Mouse (Mus musculus) left cerebral cortex, adult 8-10 months (tissue): ENCODE measurements at regions not wholly inside any gene's neighbourhood (a gene's known extent, or its start where the extent isn't known, plus 50 kb on each side); places are given as distances from the start of the nearest gene placed in this dataset.

Experiments
- DNase-seq, 2 experiments: peaks; one replicate each; pipeline ENCODE4 v3.0.0; 2022; ENCODE audit warnings: low spot score in 2 of 2

DNA sequence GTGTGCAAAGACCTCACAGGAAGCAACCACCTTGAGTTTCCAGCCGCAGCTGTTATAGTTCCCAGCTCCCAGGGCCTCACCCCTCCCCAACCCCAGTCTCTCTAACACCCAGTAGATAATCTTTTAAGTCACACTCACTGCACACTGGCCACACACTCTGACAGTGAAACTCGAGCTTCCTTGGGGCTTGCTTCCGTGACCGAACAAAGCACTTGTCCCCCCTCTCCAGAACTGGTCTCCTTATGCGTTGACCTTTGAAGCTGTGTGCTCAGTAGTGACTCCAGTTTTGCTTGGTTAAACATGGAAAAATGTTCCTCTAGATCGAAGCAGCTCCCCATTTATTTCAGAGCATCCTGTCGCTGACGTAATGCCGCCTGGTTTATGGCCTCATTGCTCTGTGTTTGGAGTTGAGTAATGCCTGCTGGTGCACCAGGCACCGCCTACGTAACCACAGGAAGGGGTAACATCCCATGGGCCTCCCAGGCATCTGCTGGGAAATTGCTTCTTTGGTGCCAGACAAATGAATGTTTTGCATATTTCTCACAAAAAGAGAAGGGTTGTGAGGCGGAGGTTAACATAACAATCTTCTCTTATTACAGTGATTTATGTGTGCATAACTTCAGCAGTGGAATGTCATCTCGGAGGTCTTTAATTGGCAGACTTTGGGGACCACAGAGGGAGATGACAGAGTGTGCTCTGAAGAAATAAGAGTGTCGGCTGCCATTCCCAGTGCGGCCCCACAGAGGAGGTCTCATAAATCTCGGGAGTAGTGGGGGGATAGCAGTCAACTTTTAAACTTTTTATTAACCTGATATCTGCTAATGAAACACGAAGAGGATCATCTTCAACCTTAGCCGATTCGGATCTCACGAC lies 292.7 kb upstream of the Zfp507 start:
- DNase-seq = no peak

DNA sequence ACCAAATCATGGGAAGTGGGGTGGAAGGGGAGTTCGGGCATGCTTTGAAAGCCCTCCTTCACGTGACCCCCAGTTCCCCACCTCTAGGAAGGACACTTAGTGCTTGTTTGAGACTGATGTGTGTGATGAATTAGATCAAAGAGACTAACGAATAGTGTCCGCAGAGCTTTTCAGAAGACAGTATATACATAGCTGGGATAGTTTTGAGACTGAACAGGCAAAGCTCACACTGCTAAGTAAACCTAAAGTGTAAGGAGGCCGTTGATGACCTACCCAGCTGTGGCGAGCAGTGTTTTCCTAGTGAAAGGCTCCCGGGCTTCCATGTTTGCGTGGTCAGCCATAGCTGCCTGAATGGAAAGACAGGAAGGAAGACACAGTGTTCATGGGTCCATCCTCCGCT lies 288.3 kb upstream of the Zfp507 start:
- DNase-seq = no peak

DNA sequence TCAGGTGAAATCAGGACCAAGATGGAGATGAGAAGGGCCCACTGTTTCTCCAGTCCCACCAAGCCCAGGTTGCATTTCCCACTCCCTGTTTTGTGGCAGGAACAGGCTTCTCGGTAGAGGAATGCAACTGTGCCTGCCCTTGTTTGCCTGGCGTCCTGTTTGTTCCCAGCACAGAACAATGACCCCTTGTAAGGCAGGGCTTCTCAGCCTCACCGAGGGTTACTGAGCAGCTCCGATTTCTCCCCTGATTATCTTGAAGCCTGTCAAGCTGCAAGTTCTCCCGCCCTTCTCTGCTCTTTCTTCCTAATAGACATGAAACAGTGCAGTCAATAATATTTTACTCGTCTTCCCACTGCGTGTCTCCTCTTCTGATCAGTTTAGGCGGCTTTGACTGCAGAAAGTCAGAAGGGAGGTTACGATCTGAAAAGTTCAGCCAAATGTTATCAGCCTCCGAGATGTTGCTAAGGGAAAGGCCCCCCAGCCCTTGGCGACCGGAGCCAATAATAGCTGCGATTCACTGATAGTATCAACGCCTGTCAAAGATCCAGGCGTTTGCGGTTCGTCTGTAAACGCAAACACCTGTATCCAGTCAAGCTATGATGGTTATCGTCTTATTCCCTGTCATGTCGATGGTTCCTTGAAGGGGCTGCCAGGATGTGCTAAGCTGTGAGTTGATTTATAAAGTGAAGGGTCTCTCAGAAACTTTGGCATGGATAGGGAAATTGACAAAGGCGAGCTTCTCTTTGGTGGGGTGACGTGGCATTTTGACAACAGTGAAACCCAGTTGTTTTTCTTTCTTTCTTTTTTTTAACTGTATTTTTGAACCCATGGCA lies 287.7 kb upstream of the Zfp507 start:
- DNase-seq = no peak

DNA sequence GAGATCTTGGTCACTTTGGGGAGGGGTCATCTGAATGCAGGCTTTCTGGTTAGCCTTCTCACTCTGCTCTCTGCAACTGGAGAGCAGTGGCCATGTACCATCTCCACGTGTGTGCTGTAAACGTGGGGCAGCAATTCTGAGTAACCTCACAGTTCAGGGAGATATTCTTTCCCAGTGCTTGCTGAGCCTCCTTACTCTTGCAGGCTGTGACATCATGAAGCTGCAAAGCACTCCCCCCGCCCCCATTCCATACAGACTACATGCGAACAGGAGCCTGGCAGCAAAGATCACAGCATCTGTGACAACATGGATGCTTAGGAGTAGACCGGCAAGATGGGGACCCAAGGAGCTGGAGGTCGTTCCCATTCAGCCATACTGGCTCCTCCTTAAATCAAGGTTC lies 284.8 kb upstream of the Zfp507 start:
- no peak for DNase-seq

DNA sequence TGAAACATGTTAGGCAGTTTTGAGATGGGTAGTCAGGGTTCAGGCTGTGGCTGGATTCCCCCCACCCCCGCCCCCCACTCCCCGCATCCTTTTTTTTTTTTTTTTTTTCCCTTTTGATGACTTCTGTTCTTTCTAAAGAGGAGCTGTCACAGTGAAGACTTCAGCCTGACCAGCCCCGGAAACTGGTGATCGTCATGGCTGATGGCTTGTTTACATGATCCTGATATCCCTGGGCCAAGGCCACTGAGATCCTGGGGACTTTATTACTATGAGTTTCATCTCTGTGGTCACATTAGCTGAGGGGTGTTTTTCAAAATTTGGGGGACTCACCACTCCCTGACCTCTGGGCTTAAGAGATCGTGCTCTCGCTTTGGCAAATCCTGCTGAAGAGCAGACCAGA lies 275.9 kb upstream of the Zfp507 start:
- no peak for DNase-seq

DNA sequence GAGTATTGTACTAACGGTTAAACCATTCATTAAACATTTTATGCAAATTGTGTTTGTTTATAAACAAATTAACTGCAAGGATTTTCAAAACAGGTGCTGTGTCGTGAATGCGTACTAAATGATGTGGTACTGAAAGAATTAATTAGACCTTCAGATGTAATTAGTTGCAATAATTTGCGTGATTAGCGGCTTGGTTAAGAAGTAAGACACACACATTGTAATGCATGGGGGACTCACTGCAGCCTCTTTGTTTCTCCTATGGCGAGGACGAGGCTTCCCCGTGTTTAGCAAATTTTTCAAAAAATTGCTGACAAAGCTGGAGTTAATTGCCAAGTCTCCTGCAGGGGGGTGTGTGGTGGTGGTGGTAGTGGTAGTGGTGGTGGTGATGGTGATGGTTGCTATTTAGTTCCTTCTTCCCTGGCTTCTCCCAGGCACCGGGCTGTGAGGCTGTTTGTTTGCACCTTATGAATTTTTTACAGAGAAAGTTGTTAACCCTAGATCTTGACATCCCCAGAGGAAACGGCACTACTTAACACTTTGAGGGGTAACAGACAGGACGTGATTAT lies 275.4 kb upstream of the Zfp507 start:
- DNase-seq = no peak

DNA sequence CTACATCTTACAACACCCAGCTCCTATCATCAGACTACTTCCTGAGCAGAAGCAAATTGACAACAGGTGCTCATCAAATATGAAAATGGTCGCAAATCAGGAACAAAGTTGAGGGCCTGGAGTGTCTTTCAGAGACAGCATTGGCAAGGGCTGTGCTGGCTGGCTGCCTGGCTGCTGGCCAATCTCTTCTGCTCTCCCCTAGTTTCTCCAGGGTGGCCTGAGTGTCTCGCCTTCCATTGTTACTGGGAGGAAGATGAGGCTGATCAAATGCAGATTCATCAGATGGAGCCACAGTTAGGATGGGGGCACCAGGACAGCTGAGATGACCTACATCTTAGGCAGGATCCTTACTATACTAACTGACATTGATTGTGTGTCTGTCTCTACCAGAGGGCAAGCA lies 274.5 kb upstream of the Zfp507 start:
- DNase-seq = no peak

DNA sequence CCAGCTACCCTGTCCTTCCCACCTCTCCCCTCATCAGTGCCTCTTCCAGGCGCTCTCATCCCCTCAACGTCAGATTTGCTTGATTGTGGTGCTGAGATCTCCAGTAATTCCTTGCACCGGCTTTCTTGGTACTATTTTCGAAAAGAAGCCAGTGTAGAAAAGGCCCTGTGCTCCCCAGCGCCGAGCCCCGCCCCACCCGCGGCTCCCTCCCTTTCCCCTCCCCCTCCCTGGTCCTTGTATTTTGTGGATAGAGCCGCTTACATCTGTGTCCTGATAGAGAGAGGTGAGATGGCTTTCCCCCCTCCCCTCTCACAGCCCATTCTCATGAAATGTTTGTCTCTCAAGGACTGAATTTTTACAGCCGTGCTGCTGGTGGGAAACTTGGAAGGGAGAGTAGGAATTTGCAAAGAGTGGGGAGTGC lies 273.2 kb upstream of the Zfp507 start:
- DNase-seq = no peak

DNA sequence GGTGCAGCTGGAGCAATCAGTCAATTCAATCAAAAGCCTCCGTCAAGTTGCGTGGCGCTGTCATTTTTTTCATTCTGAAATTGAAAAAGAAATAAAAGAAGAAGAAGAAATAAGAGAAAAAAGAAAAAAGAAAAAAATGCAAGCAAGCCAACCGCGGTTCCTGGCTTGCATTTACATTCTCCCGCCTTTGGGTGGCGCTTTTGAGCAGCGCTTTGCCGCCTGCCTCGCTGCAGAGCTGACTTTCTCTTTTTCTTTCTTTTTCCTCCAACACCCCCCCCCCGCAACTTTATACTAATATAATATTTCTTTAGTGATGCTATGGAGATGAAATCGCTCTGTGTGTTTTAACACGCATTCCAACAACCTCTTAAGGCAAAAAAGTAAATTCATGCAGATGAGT lies 269.0 kb upstream of the Zfp507 start:
- no peak for DNase-seq

DNA sequence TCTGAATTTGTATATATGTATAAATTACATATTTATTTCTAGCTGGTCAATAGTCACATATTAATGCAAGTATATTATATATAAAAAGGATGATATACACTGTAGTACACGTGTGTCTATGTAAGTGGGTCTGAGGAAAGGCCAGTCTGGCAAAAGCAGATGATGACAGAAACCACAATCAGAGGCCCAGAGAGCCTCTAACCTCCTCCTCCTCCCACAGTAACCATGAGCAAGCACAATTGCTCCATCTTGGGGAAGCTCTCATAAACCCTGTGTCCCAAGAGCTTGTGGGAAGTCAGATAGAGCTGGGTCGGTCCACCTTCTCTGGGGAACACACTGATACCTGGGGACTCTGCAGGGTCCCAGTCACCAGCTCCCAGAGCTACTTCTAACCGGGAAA lies 263.9 kb upstream of the Zfp507 start:
- no peak for DNase-seq

DNA sequence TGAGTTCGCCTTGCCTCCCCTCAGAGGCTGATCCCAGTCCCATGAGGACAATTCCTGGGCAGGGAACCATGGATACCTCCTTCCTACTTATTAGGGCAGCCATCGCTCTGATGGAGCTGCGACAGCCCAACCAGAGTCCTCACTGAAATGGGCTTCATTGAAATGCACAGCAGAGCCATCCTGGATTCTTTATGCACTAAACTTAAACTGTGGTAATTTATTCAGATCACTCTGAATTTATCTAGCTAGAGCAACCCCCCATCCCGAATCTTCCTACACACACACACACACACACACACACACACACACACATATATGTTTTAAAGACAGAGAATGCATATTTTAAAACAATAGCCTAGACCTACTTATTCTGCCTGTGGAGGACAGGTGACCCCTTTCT lies 258.9 kb upstream of the Zfp507 start:
- DNase-seq = no peak

DNA sequence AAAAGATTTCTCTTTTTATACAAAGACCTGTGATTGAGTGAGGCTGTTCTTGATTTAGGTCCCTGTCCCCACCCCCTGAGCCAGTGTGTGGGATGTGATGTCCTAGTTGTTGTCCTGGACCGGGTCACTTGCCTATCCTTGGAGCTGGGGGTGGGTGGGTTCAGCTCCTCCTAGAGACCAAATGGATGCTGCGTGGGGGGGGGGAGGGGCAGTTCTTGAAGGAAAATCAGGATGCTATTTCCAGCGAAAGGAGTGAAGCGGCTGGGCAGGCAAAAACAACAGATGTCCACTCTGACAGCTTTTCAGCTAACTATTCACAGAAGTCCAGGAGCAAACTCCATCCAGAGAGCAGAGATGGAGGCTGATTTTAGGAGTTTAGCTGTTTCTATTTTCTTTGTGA lies 257.6 kb upstream of the Zfp507 start:
- peak in 1 of 2 experiments; percentile 85 for DNase-seq

DNA sequence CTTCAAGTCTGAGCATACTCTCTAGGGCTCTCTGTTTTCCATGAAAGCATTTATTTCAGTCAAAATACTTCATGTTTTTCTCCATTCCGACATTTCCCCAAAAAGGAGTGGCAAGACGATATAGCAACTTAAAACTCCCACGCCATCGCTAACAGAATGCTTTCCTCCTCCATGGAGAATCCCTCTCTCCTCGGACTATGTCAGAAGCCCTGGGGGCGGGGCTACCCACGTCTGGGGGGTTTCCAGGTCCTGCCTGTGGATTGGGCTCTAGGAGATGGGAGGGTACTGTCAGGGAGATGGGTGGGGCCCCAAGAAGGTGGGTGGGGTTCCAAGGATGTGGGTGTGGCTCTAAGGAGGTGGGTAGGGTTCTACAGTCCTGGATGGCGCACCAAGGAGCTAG lies 243.2 kb upstream of the Zfp507 start:
- DNase-seq = no peak

DNA sequence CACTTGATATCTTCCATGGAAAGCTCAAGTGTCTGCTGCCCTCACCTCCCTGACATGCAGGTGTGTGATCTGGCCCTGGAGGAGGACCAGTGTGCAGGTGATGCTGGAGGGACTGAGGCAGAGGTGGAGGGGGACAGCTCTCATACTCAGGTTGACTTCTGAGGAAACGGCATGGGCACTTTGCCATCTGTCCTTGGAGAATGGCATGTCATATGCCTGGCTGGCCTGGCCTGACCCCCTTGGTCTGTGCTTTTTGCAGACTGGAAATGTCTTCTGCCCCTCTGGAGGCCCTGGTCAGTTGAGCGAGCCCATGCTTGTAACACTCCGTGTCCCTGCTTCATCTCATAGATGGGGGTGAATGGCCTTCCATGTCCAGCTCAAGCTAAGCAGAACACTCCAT lies 229.1 kb upstream of the Zfp507 start:
- no peak for DNase-seq

DNA sequence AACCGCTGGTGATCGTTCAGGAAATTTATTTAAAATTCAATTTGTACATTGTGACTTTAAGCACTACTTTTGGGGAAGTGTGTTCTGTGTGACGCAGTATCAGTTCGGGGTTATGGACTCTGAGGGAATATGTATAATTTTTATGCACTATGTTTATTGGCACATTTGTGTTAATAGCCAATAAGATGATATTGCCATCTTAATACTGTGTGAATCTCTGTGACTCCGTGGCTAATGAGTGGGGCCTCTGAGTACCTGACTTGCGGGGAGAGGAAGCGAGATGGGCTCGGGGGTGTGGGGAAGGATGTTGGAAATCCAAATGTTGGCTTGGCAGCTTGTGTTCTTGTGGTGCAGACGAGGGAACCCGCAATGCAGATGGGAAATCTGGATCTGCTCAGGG lies 220.2 kb upstream of the Zfp507 start:
- no peak for DNase-seq

DNA sequence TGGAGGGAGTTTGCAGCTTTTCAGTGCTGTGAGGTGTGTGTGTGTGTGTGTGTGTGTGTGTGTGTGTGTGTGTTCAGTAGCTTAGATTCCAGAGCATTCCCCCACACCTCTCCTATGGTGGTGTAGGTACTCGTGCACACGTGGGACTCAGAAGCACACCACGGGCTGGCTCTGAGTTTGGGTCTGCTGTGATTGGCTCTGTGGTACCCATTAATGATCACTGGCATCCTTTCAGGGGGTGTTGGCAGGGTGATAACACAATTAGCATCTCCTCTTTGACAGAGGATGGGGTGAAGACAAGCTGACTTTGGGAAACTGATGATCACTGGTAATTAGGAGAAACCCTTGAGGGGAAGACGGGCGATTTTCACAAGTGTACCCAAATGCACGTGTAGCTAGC lies 219.7 kb upstream of the Zfp507 start:
- DNase-seq = no peak

DNA sequence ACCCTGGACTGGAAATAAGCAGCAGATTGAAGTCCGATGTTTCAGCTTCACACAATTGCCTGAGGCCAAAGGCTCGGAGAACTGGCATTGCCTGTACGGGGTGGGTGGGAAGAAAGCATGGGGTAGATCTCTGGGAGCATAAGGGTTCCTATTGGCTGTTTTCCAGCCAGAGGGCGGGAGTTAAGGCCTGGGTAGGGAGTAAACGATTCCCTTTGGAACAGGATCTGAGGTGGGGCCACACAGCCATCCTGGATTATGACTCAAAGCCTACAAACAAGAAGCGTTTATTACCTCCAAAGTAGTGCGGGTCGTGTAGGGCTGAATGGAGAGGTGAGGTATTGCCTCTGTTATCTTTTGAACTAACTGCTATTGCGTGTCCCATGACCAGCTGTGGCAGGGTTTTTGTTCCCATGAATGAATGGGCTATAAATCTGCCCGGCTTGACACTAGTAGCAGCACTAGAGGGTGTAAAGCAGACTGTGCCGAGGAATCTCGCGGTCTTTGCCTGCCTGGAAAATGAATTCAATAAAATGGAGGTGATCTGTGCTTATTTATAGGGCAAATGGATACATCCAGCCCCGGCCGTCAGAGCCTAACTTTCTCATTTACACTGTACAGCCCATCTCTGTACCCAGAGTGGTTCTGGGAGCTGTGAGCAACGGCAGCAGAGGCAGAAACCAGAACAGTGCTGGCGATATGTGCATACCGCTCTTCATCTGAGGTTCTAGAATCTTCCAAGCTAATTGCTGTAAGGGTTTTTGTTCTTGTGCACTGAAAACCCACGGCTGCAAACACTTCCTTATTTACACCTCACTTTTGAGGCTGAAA lies 214.3 kb upstream of the Zfp507 start:
- DNase-seq = no peak

DNA sequence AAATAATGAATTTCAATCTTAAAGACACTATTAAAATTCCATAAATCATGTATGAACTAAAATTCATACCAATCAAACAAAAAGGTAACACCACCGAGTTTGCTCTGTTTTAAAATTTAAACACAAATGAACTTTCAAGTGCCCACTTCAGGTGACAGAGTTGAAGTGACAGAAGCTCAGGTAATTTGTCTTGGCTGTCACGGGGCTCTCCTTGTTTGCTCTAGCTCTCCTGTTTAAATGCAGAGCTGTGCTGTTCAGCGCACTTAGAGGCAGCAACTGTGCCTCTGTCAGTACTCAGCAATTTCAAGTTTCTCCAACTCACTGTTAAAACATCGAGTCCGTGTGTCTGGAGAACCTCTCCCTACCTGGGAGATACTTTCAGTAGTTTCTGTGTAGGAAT lies 193.8 kb upstream of the Zfp507 start:
- DNase-seq = no peak

DNA sequence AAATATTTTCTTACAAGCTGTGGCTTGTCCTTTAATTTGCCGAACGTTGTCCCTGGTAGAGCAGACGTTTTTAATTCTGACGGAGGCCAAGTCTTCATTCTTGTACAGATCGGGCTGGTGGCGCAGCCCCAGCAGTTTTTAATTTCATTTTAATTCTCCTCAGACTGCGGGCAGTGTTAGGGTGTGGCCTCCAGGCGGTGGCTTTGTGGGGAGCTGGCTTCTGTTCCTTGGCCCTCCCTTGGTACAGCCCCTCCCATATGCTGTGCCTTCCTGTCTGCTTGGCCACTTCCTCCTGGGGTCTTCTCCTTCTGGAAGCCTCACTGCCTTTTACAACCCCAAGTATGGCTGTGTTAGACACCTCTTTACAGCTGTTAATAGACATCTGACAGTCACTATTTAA lies 189.7 kb upstream of the Zfp507 start:
- no peak for DNase-seq

DNA sequence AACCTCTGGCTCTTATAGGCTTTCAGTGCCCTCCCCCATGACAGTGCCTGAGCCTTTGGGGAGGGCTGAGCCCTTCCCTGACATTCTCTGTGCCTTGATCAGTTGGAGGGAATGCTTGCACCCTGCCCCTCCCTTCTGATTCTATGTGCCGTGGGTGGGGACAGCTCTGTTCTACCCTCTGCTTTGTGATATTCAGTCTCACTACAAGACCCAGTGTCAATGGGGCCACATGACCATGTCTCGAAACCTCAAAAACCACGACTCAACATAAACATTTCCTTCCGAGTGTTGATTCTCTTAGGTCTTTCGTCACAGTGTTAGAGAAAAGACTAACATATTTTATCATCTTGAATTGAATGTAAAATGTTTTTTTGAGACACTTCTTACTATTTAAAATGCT lies 188.3 kb upstream of the Zfp507 start:
- no peak for DNase-seq

DNA sequence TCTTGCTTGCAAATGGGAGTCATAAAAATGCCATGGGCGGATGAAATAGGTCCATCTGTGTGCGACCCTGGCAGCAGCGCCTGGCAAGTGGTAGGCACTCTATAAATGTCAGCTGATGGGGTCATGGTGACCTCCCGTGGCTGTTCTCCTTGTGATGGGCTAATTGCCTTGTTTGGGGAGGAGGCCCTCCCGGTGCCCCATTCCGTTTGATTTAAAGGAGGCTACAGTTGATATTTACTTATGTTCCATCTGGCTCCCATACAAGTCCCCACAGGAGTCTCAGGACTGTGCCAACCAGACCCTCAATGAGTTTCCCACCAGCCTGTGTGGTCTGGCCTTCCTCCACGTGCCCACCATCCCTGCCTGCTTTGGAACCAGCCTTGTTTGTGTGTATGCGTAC lies 186.7 kb upstream of the Zfp507 start:
- DNase-seq = no peak
